ENCODE assay signal across 12 mouse cellular contexts in the genomic region with DNA sequence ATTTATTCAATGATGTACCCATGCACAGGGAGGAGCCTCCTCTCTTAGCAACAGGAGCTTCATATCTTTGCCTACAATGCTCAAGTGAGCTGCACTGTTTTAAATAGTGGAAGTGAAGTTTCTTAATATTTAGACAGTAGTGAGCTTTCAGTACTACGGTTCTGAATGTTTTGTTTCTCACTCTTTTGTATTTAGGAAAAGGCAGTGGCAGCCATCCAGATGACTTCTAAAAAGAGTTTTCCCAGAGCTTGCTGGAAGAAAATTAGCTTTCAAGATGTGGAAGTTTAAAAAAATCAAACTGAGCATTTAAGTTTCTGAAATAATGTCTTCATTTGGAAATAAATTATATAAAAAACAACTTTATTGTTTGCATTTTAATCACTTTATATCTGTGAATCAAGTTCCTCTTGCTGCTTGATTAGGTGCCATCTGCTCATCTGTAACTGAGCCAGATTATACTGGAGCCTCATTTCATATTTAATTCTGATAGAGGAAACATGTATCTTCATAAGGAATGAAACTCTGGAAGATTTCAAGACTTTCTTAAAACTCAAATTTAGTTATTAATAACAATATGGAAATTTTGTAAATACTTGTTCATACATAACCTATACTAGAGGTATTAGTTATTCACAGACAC.
DNase-seq lines count a peak whose midpoint lies in the region; ATAC-seq lines count a peak whose summit lies in the region.
"Had no signal": no experiment of that assay in that cellular context is flagged by ENCODE, and none has a peak within 500 bp of the region (broad histone marks: within the 10 kb centered on the region; RNA-seq: fewer than 3 reads in every experiment).

No protein-coding gene starts in this region.

- 64% methylated on average over 1 of the region's 1 CpGs for WGBS in midbrain, embryonic 13.5 days

- no peaks in the 10 kb centered on the region for H3K4me1 ChIP-seq in midbrain, embryonic 13.5 days (replicated peaks)
- H3K4me1 ChIP-seq: hindbrain, embryonic 10.5 days; neural tube, embryonic 13.5 days had no signal

- H3K27me3 ChIP-seq in midbrain, embryonic 13.5 days = no peaks in the 10 kb centered on the region
- H3K27me3 ChIP-seq: neural tube, embryonic 13.5 days had no signal

- H3K9me3 ChIP-seq in midbrain, embryonic 13.5 days = no peaks in the 10 kb centered on the region
- H3K9me3 ChIP-seq: G1E; hindbrain, embryonic 10.5 days; neural tube, embryonic 13.5 days had no signal

- no peak for ATAC-seq in midbrain, embryonic 13.5 days

- DNase-seq in cerebellum, adult 18-20 months = peak; percentile 24 to 27
- no peak for DNase-seq in cerebellum, adult 11-12 months
- peak; percentile 7 for DNase-seq in kidney, postnatal 10 days
- no peak for DNase-seq in kidney, adult 11 months
- DNase-seq in right cerebral cortex, adult 2 months (ENCODE audit: low spot score in 2 of 2) = peak; percentile 7 to 11
- no peak for DNase-seq in right cerebral cortex, postnatal 36 days (ENCODE audit: low spot score in 2 of 2)
- DNase-seq in spleen, postnatal 14 days (ENCODE audit: low spot score in 2 of 2) = no peak
- DNase-seq: heart, adult 2 months had no signal

- no peaks in the 10 kb centered on the region for H3K36me3 ChIP-seq in midbrain, embryonic 13.5 days
- H3K36me3 ChIP-seq: G1E; hindbrain, embryonic 10.5 days; neural tube, embryonic 13.5 days had no signal

- H3K4me2 ChIP-seq in midbrain, embryonic 13.5 days (replicated peaks) = no peak overlapping the region
- H3K4me2 ChIP-seq: neural tube, embryonic 13.5 days had no signal

- H3K9ac ChIP-seq in midbrain, embryonic 13.5 days (replicated peaks) = no peak overlapping the region
- H3K9ac ChIP-seq: neural tube, embryonic 13.5 days had no signal

- no peak overlapping the region for H3K4me3 ChIP-seq in midbrain, embryonic 13.5 days (replicated peaks)
- H3K4me3 ChIP-seq: heart, adult 2 months; hindbrain, embryonic 10.5 days; neural tube, embryonic 13.5 days had no signal

- no peak overlapping the region for H3K27ac ChIP-seq in midbrain, embryonic 13.5 days
- H3K27ac ChIP-seq: heart, adult 2 months; hindbrain, embryonic 10.5 days; neural tube, embryonic 13.5 days had no signal

Comparison
In these comparisons a context has a peak if more than half of its experiments do, and no peak if none do; other contexts are left out.
1. DNase-seq: peak in cerebellum, adult 18-20 months (2 of 2), kidney, postnatal 10 days (single experiment) and right cerebral cortex, adult 2 months (2 of 2); none in cerebellum, adult 11-12 months (single experiment), kidney, adult 11 months (single experiment), right cerebral cortex, postnatal 36 days (0 of 2) and spleen, postnatal 14 days (0 of 2).